Mouse (Mus musculus) midbrain, embryonic 10.5 days (tissue): ENCODE measurements around the gene Gm826. TPM values are rescaled to one million over a fixed set of nuclear protein-coding genes. Genes with fewer than 3 reads are reported as not detected.

Source experiments
- DNase-seq: peaks from one replicate; pipeline ENCODE4 v3.0.0-alpha.2; 2017; ENCODE audit warnings: low spot score
- H3K27ac ChIP-seq: fragments of 300-500 bp; sonication (generic); replicated peaks from 2 replicates; pipeline ENCODE4 v1.5.1; 2016; ENCODE audit warnings: mild to moderate bottlenecking
- H3K27me3 ChIP-seq: fragments of 300-500 bp; sonication (generic); 2 replicates; pipeline ENCODE4 v1.6.1; 2016; ENCODE audit warnings: low read depth, mild to moderate bottlenecking; ENCODE audit not compliant: poor library complexity, severe bottlenecking
- H3K36me3 ChIP-seq: fragments of 300-500 bp; sonication (generic); 2 replicates; pipeline ENCODE4 v1.6.1; 2016; ENCODE audit warnings: mild to moderate bottlenecking, moderate library complexity
- H3K4me1 ChIP-seq: fragments of 300-500 bp; sonication (generic); 2 replicates; pipeline ENCODE4 v1.6.1; 2016
- H3K4me3 ChIP-seq: fragments of 300-500 bp; sonication (generic); 2 replicates; pipeline ENCODE4 v1.5.1; 2016; ENCODE audit warnings: mild to moderate bottlenecking, moderate library complexity
- H3K9me3 ChIP-seq: fragments of 300-500 bp; sonication (generic); replicated peaks from 2 replicates; pipeline ENCODE4 v1.6.1; 2016; ENCODE audit warnings: mild to moderate bottlenecking
- WGBS: fragments of 180-500 bp; shearing (Covaris S2); methylation state at CpG from one replicate; pipeline ENCODE4 v1.1.7; 2016; 5-methylcytosine and 5-hydroxymethylcytosine counted together
- polyA plus RNA-seq: library from polyadenylated mRNA; unstranded; fragments of >200 nt; fragmentation: Nextera tagmentation; extraction: Ambion mirVana; gene quantifications from 2 replicates; pipeline ENCODE4 v1.2.1, GENCODE M21; 2016

Gene Gm826
- polyA plus RNA-seq, 1 experiment from 2014 or later = 0.35 TPM

DNA sequence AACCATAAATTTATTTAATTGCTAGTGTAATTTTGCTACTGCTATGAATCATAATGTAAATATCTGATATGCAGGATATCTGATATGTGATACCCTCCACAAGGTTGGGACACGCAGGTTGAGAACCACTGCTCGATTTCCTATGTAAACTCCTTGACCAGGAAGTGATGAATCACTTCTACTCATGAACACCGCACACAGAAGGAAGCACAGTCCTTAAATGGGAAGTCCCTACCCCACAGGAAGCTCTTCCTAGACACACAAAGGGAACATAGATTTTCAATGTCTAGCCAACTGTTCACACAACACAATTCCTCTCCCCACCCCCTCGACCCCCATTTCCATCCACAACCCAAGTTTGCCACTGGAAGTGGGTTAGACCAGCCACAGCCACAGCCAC lies 15.7 kb downstream of the Gm826 start:
- Histone ChIP-seq H3K4me3 (no peak overlapping the region), H3K4me1 (no peaks in the 10 kb centered on the region), H3K27me3 (no peaks in the 10 kb centered on the region), H3K9me3 (no peaks in the 10 kb centered on the region), H3K27ac (no peak overlapping the region), H3K36me3 (no peaks in the 10 kb centered on the region)
- DNase-seq = no peak
- WGBS = 82% methylated on average over 4 of the region's 4 CpGs

DNA sequence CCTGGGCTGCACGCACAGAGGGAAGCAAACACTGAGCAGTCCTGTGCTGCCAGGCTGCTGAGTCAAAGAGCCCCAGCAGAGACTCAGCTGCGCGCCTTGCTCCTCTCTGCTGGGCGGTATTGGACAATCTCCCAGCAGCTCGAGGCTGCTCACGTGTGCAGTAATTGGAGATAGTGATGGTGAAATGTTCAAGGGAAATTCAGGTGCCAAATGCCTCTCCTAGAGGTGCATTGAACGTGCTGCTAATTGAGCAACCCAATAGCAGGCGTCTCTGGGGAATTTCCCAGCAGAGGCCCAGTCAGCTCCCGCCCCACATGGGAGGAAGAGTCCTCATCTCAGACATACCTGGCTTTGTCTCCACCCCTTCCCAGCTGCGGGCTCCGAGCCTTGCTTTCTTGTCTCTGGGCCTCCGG lies 20.4 kb downstream of the Gm826 start:
- DNase-seq = no peak
- no peak overlapping the region for H3K27ac ChIP-seq

DNA sequence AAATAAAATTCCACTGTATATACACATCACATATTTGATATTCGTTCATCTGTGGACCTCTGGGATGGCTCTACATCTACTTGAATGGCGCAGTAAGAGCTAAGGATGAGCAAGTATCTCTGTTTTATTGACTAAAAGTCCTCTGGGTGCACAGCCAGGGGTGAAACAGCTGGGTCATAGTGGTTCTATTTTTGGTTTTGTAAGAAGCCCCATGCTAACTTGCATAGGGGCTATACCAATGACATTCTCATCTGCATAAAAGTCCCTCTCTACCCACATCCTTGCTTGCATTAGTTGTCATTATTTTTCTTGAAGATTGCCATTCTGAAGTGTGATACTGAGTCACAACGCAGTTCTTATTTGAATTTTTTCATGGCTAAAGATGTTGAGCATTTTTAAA lies 28.9 kb downstream of the Gm826 start:
- H3K9me3 ChIP-seq = no peaks in the 10 kb centered on the region
- no peak overlapping the region for H3K4me3 ChIP-seq
- no peaks in the 10 kb centered on the region for H3K27me3 ChIP-seq
- WGBS = 84% methylated on average over 3 of the region's 3 CpGs
- DNase-seq = no peak
- no peak overlapping the region for H3K27ac ChIP-seq
- H3K4me1 ChIP-seq = 0 out of 2 replicates have a peak, but pooled peaks cover 3% of the 10 kb centered on the region
- H3K36me3 ChIP-seq = no peaks in the 10 kb centered on the region

More for the DNA sequence above, 20.4 kb downstream of the Gm826 start:
- no peak overlapping the region for H3K4me3 ChIP-seq
- H3K9me3 ChIP-seq = no peaks in the 10 kb centered on the region
- 37% methylated on average over 12 of the region's 12 CpGs for WGBS
- H3K4me1 ChIP-seq = 0 out of 2 replicates have a peak, but pooled peaks cover 3% of the 10 kb centered on the region
- no peaks in the 10 kb centered on the region for H3K27me3 ChIP-seq
- H3K36me3 ChIP-seq = no peaks in the 10 kb centered on the region

DNA sequence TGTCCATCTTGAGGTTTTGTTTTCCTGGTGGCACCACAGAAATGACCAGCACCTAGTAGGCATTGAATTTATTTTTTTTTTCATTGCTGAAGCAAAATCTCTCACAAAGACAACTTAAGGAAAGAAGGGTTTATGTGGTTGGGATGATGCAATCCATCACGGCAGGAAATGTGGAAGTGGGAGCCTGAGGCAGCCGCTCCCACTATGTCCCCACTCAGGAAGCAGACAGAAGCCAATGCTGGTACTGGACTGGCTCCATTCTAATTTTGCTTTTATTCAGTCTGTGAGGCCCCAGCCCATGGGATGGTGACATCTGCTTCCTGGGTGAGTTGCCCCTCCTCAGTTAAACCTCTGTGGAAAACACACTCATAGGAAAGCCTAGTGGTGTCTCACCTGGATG lies 30.0 kb downstream of the Gm826 start:
- Histone ChIP-seq H3K4me3 (no peak overlapping the region), H3K36me3 (no peaks in the 10 kb centered on the region), H3K9me3 (no peaks in the 10 kb centered on the region), H3K27me3 (no peaks in the 10 kb centered on the region), H3K27ac (no peak overlapping the region), H3K4me1 (0 out of 2 replicates have a peak, but pooled peaks cover 2% of the 10 kb centered on the region)
- DNase-seq = no peak
- 95% methylated on average over 2 of the region's 2 CpGs for WGBS

DNA sequence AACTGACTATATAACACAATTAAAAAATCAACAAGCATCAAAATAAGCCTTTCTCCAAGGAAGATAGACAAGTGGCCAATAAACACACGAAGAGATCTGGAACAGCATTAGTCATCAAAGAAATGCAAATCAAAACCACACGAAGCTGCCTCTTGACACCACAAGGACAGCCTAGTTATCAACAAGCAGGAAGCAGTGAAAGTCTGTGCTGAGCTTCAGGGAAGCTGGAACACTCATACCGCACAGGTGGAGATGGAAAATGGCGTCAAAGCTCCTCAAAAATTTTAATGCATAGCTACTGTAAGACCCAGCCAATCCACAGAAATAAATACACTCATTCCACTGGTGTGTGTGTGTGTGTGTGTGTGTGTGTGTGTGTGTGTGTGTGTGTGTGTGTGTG lies 31.9 kb downstream of the Gm826 start:
- no peak overlapping the region for H3K4me3 ChIP-seq
- DNase-seq = no peak
- no peaks in the 10 kb centered on the region for H3K27me3 ChIP-seq
- no peaks in the 10 kb centered on the region for H3K4me1 ChIP-seq
- H3K9me3 ChIP-seq = no peaks in the 10 kb centered on the region
- no peaks in the 10 kb centered on the region for H3K36me3 ChIP-seq
- H3K27ac ChIP-seq = no peak overlapping the region
- WGBS = 71% methylated on average over 4 of the region's 4 CpGs

DNA sequence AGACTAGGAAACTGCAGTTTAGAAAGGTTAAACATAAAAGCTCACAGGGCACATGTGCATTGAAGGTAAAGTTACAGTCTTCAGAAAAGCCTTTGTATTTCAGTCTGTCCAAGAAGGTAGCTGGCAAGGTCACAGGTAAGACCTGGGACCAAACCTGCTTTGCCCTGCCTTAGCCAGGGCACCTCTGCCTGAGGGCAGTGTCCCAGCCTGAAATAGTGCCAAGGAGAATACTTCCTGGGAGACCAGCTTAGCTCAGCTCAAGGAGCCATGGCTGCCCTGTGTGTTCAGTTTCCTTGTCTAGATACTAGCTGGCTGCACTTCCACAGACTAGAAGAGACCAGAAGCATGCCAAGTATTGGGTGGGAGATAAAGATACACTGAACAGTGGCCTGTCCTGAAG lies 35.4 kb downstream of the Gm826 start:
- Histone ChIP-seq H3K4me1 (no peaks in the 10 kb centered on the region), H3K36me3 (no peaks in the 10 kb centered on the region), H3K9me3 (no peaks in the 10 kb centered on the region), H3K27me3 (no peaks in the 10 kb centered on the region), H3K27ac (no peak overlapping the region), H3K4me3 (no peak overlapping the region)
- DNase-seq = no peak

DNA sequence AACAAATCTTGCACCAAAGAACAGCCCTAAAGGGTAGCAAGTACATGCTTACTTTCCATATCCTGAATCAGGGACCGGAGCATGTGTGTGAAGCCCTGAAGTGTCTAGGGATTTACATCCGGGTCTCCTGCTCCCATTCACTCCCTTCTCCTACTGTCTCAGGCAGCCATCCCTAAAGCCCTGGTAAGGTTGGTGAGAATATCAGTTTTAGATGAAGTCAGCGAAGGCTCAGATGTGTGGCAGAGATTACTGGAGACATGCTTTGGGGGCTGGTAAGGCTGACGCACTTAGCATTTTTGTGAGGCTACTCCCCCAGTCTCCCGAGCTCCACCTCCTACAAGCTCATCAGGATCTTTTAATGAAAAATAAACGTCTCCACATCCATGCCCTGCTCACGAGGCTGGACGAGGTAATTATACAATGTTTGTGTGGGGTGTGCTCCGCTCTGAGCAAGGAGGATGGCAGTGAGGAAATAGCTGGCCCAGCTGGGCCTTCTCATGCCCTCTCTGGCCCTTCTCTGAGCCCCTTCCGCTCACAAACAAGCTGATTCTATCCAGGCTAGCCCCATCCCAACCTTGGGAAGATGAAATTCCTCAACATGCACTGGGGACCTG lies 45.3 kb downstream of the Gm826 start:
- Histone ChIP-seq H3K27me3 (no peaks in the 10 kb centered on the region), H3K9me3 (no peaks in the 10 kb centered on the region), H3K4me3 (no peak overlapping the region), H3K36me3 (no peaks in the 10 kb centered on the region), H3K27ac (no peak overlapping the region), H3K4me1 (no peaks in the 10 kb centered on the region)
- WGBS = 76% methylated on average over 10 of the region's 10 CpGs
- DNase-seq = no peak

DNA sequence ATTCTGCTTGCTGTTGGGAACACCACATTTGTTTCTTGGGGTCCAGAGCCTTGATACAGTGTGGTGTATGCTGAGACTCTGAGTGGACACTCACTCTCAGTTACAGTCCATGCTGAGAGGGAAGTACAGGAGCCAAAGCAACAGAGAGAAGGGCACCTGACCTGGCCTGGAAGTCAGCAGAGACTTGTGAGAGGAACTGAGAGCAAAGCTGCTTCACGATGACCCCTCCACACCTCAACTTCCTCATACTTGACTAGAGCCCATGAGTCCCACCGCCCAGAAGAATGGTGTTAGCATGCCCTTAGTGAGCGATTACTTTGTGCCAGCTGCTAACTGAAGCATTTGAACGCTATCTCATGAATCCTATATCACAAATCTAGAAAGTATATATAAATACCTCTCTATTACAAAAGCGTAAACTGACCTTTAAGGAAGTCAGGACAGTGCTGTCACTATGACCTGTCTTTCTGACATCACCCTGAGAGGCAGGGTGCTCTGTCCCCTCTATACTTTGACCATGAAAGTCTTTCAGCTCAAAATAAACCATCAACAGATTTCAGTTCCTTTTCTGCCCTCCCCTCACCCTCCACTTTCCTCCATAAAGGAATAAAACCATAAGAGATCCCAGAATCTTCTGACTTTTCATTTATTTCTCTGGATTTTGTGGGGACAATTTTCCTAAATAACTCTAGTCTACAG lies 57.9 kb downstream of the Gm826 start:
- WGBS = 87% methylated on average over 5 of the region's 5 CpGs
- Histone ChIP-seq H3K4me3 (no peak overlapping the region), H3K36me3 (no peaks in the 10 kb centered on the region), H3K27me3 (no peaks in the 10 kb centered on the region), H3K4me1 (no peaks in the 10 kb centered on the region), H3K27ac (no peak overlapping the region), H3K9me3 (no peaks in the 10 kb centered on the region)
- DNase-seq = no peak

DNA sequence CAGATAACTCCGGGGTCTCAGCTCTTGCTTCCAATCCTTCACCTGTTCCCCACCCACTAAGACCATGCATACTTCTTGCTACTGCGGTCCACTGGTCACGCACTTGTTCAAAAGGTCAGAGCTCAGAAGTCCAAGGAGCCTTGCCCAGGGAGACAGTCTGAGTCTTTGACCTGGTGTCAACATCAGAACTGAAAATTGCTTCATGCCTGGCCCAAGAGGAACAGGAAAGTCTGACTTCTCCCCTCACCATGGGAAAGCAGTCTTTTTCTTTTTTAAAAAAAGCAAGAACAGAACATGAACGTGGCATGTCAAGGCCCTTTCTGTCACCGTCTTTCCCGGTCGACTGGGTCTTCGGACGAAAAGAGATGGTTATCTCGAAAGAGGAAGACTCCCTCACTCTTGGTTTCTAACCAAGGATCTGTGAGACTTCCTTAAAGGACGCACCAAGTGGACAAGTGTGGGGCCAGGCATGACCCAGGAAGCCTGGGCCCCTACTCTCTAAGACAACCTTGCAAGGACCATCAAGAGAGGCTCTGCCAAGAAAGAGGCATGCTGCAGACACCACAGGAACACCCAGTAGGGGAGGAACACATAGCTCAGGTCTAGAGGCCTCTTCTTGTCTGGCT lies 66.0 kb downstream of the Gm826 start:
- DNase-seq = no peak
- no peaks in the 10 kb centered on the region for H3K27me3 ChIP-seq
- 93% methylated on average over 11 of the region's 11 CpGs for WGBS
- no peaks in the 10 kb centered on the region for H3K4me1 ChIP-seq
- H3K27ac ChIP-seq = no peak overlapping the region
- no peaks in the 10 kb centered on the region for H3K9me3 ChIP-seq
- H3K36me3 ChIP-seq = no peaks in the 10 kb centered on the region
- no peak overlapping the region for H3K4me3 ChIP-seq

DNA sequence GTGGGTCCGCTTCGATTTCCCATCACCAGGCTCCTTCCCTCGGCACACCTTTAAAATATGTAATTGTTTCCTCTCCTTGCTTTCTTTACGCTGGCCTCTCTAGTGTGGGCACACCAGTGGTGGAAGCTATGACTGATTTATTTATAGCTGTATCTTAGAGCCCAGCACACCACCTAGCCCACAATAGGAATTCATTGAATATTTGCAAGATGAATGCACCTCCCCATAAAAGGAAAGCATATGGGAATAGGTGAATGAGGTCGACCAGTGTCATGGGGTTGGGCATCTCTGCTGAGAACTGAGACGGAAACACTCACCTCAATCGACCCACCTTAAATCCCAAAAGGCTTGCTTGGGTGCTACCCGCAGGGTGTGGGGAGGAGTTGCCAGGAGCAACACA lies 70.1 kb downstream of the Gm826 start:
- H3K4me1 ChIP-seq = no peaks in the 10 kb centered on the region
- no peaks in the 10 kb centered on the region for H3K27me3 ChIP-seq
- H3K36me3 ChIP-seq = no peaks in the 10 kb centered on the region
- no peaks in the 10 kb centered on the region for H3K9me3 ChIP-seq
- no peak overlapping the region for H3K27ac ChIP-seq
- no peak overlapping the region for H3K4me3 ChIP-seq
- DNase-seq = no peak
- WGBS = 91% methylated on average over 8 of the region's 8 CpGs

DNA sequence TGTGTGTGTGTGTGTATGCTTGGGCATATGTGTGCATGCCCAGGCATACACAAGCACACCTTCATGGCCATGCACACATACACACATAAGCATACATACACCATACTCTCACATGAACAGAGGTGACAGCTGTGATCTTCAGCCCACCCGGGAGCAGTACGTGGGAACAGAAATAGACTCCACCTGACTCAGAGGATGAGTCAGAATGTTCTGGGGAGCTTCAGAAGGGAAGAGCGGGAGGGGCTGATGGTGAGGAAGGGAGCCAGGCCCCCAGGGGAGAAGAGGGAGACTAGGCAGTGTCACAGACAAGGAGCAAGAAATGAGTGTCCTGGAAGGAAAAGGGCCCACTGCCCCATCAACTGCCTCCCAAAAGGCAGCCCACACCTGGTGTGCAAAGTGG lies 72.4 kb downstream of the Gm826 start:
- no peak overlapping the region for H3K4me3 ChIP-seq
- 92% methylated on average over 3 of the region's 3 CpGs for WGBS
- H3K36me3 ChIP-seq = no peaks in the 10 kb centered on the region
- no peak for DNase-seq
- H3K27me3 ChIP-seq = no peaks in the 10 kb centered on the region
- H3K9me3 ChIP-seq = no peaks in the 10 kb centered on the region
- no peaks in the 10 kb centered on the region for H3K4me1 ChIP-seq
- no peak overlapping the region for H3K27ac ChIP-seq
